Mouse (Mus musculus): ENCODE results near the gene Apon. TPM values are rescaled to one million over a fixed set of nuclear protein-coding genes. Genes with fewer than 3 reads are reported as not detected.
A peak's percentile ranks its signal among the peaks of the same experiment; 100 is the strongest.
"Not testable (repeated sequence)": the region's sequence is repeated elsewhere in the genome, so short reads cannot be mapped to it uniquely, and the experiment has no call there.

The Apon gene
- polyA plus RNA-seq, 1 experiment from 2014 or later = 0.67 TPM

DNA sequence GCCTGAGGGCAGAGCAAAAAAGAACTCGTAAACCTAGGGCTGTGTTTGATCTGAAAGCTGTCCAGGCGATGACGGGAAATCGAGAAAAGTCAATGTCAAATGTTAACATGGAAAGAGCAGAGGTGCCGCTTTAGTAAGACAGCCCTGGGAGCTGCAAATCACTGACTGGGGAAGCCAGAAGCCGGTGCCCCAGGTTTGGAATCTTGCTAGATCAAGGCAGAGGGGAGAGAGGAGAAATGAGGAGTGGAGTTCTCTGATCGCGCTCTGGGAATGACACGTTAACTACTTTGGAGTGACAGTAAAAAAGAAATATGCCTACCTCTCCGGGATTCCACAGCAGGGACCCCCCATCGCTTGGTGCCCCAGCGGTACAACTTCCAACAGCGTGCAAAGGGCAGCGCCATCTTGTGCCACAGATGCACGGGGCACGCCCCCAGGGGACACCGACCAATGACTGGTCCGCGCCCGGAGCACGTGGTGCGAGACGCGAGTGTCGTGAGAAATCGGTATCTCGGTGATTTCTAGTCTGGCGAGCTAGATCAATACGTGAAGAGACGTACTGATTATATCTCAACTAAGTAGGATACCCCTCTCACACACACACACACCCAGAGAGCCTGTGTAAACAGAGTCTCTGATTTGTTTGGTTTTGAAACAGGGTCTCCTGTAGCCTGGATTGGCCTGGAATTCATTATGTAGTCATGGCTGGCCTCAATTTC is 42.3 kb upstream of the Apon start, which contains the start of gene Spryd4:
Gene Spryd4 (minus strand): TSS at position 418 of the 719 bp plus-strand sequence.
- TF ChIP-seq CTCF (IDR thresholded peaks at IDR 0.05; ENCODE audit: low read depth) = peak; percentile 47; the same call in 1 of the 2 replicates
- Histone ChIP-seq H3K4me3 (ENCODE audit: low read depth, low read length) (peak within 1 kb of the TSS; percentile 71), H3K27me3 (ENCODE audit: insufficient read depth, low read length) (no peaks in the 10 kb centered on the region), H3K27ac (ENCODE audit: low read depth) (no peak within 1 kb of the TSS), H3K9ac (peak within 1 kb of the TSS; percentile 71), H3K9me3 (ENCODE audit: low read depth, low read length) (no peaks in the 10 kb centered on the region), H3K4me2 (peak within 1 kb of the TSS; percentile 93), H3K4me1 (ENCODE audit: insufficient read depth) (0 out of 2 replicates have a peak, but pooled peaks cover 3% of the 10 kb centered on the region), H3K36me3 (ENCODE audit: insufficient read depth) (no peaks in the 10 kb centered on the region)
- DNase-seq (peak; percentile 95), ATAC-seq (ENCODE audit: insufficient read depth) (peak; percentile 97)
- under 1% methylated on average over 30 of the region's 30 CpGs for WGBS

DNA sequence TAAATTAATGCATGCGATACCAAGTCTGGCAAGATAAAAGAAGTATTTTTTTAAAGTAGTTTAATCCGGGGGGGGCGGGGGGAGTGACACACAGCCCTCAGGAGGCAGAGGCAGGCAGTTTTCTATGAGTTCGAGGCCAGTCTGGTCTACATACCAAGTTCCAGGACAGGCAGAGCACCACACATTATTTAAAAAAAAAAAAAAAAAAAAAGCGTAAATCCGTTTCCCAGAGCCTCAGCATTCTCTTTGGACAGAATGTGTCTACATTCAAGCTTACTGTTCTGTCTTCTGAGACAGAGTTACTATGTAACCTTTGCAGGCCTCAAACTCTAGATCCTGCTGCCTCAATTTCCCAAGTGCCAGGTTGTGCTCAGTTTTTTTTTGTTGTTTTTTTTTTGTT is 41.7 kb upstream of the Apon start:
- H3K27ac ChIP-seq (ENCODE audit: low read depth) = no peak overlapping the region
- peak overlapping the region; percentile 71 for H3K4me3 ChIP-seq (ENCODE audit: low read depth, low read length)
- no peak for TF ChIP-seq CTCF (IDR thresholded peaks at IDR 0.05; ENCODE audit: low read depth)
- DNase-seq (no peak), ATAC-seq (ENCODE audit: insufficient read depth) (no peak)
- 51% methylated on average over 6 of the region's 6 CpGs for WGBS
- H3K9me3 ChIP-seq (ENCODE audit: low read depth, low read length) = no peaks in the 10 kb centered on the region
- H3K4me1 ChIP-seq (ENCODE audit: insufficient read depth) = 0 out of 2 replicates have a peak, but pooled peaks cover 3% of the 10 kb centered on the region
- peak overlapping the region; percentile 71 for H3K9ac ChIP-seq
- H3K27me3 ChIP-seq (ENCODE audit: insufficient read depth, low read length) = no peaks in the 10 kb centered on the region
- peak overlapping the region; percentile 93 for H3K4me2 ChIP-seq
- no peaks in the 10 kb centered on the region for H3K36me3 ChIP-seq (ENCODE audit: insufficient read depth)

DNA sequence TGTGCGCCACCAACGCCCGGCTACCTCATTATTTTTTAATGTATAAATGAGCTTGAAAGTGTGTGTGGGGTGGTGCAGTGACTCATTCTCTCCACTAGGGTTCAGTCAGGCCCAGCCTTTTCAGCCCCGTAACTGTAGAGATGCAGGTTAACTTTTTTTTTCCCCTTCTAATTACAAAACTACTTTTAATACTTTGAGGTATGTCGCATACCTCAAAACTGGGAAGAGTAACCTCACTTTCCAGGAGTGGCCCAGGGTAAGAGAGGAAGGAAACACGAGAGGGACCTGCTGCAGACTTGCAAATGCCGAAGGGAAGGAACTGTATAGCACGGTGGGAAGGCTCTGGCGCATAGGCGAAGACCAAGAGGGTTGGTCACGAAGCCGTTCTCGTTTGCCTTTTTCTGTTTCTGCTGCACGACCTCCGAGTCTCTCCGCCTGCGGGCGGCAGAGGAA is 41.0 kb upstream of the Apon start:
- Histone ChIP-seq H3K27ac (ENCODE audit: low read depth) (0 out of 2 replicates have a peak overlapping the region, but pooled peaks have one; percentile 24), H3K4me1 (ENCODE audit: insufficient read depth) (0 out of 2 replicates have a peak, but pooled peaks cover 3% of the 10 kb centered on the region), H3K9me3 (ENCODE audit: low read depth, low read length) (no peaks in the 10 kb centered on the region), H3K4me3 (ENCODE audit: low read depth, low read length) (peak overlapping the region; percentile 35), H3K4me2 (peak overlapping the region; percentile 69), H3K9ac (peak overlapping the region; percentile 48), H3K36me3 (ENCODE audit: insufficient read depth) (no peaks in the 10 kb centered on the region), H3K27me3 (ENCODE audit: insufficient read depth, low read length) (no peaks in the 10 kb centered on the region)
- peak; percentile 80 for TF ChIP-seq CTCF (IDR thresholded peaks at IDR 0.05; ENCODE audit: low read depth)
- DNase-seq = peak; percentile 85
- no peak for ATAC-seq (ENCODE audit: insufficient read depth)
- whole genome bisulfite sequencing = 1% methylated on average over 18 of the region's 18 CpGs

DNA sequence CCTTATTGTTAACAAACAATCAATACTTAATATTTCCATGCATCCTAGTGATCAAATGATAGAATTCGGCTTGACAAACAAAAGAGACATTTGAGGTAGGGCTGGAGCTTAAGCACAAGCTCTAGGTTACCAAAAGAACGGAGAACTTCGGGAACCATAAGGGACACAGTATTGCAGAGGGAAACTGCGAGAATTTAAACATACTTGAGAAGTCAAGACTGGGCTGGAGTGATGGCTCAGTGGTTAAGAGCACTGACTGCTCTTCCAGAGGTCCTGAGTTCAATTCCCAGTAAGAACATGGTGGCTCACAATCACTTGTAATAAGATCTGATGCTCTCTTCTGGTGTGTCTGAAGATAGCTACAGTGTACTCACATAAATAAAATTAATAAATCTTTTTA is 39.8 kb upstream of the Apon start:
- not testable (repeated sequence) for H3K4me3 ChIP-seq (ENCODE audit: low read depth, low read length); H3K27ac ChIP-seq (ENCODE audit: low read depth); H3K9ac ChIP-seq; H3K4me1 ChIP-seq (ENCODE audit: insufficient read depth); DNase-seq; ATAC-seq (ENCODE audit: insufficient read depth); H3K36me3 ChIP-seq (ENCODE audit: insufficient read depth); H3K4me2 ChIP-seq; H3K27me3 ChIP-seq (ENCODE audit: insufficient read depth, low read length); H3K9me3 ChIP-seq (ENCODE audit: low read depth, low read length)
- 79% methylated on average over 4 of the region's 4 CpGs for WGBS

DNA sequence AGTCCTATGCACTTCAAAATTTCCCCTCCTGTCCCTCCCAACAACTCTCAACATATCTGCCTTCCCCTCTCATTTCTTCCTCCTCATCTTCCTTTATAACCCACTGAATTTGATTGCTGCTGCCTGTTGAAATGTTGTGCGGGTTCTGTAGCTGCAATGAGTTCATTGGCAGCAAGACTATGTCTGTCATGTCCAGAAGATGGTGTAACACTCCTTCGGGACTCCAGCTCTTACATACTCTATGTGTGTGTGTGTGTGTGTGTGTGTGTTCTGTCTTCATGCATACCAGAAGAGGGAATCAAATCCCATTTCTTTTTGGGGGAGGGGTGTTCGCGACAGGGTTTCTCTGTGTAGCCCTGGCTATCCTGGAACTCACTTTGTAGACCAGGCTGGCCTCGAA is 38.9 kb upstream of the Apon start:
- Histone ChIP-seq H3K9me3 (ENCODE audit: low read depth, low read length) (no peaks in the 10 kb centered on the region), H3K36me3 (ENCODE audit: insufficient read depth) (no peaks in the 10 kb centered on the region), H3K27ac (ENCODE audit: low read depth) (no peak overlapping the region), H3K27me3 (ENCODE audit: insufficient read depth, low read length) (no peaks in the 10 kb centered on the region), H3K4me1 (ENCODE audit: insufficient read depth) (0 out of 2 replicates have a peak, but pooled peaks cover 3% of the 10 kb centered on the region), H3K9ac (no peak overlapping the region), H3K4me2 (no peak overlapping the region), H3K4me3 (ENCODE audit: low read depth, low read length) (no peak overlapping the region)
- no peak for DNase-seq
- no peak for TF ChIP-seq CTCF (IDR thresholded peaks at IDR 0.05; ENCODE audit: low read depth)
- 77% methylated on average over 5 of the region's 5 CpGs for WGBS
- no peak for ATAC-seq (ENCODE audit: insufficient read depth)

DNA sequence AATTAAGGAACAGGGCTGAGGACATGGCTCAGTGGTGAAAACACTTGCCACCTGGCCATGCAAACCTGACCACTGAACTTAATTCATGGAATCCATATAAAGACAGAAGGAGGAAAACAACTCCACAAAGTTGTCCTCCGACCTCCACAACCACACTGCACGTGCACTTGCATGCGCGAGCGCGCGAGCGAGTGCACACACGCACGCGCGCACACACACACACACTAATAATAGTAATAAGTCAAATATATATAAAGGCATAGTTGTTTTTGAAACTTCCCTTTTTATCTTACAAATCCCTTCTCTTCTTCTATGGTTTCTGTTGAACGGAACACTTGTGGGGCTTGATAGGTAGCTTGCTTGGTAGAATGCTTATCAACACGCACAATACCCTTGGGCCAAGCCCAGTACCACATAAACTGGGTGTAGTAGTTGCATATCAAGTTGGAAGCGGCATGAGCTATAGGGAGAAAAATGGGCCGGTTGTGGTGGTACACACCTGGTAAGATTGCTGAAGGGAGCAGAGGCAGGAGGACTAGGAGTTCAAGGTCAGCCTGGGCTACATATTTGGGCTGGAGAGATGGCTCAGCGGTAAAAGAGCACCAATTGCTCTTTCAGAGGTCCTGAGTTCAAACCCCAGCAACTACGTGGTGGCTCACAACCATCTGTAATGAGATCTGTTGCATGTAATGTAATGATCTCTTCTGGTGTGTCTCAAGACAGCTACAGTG is 35.3 kb upstream of the Apon start:
- 88% methylated on average over 18 of the region's 18 CpGs for WGBS
- Histone ChIP-seq H3K36me3 (ENCODE audit: insufficient read depth) (no peaks in the 10 kb centered on the region), H3K4me1 (ENCODE audit: insufficient read depth) (no peaks in the 10 kb centered on the region), H3K9ac (no peak overlapping the region), H3K4me2 (no peak overlapping the region), H3K27ac (ENCODE audit: low read depth) (no peak overlapping the region), H3K4me3 (ENCODE audit: low read depth, low read length) (no peak overlapping the region), H3K9me3 (ENCODE audit: low read depth, low read length) (no peaks in the 10 kb centered on the region), H3K27me3 (ENCODE audit: insufficient read depth, low read length) (no peaks in the 10 kb centered on the region)
- DNase-seq = no peak
- no peak for TF ChIP-seq CTCF (IDR thresholded peaks at IDR 0.05; ENCODE audit: low read depth)
- no peak for ATAC-seq (ENCODE audit: insufficient read depth)
